Mouse (Mus musculus): ENCODE measurements around the gene Smarcc2. TPM values are rescaled to one million over a fixed set of nuclear protein-coding genes. Genes with fewer than 3 reads are reported as not detected.
"Not testable (repeated sequence)": the region's sequence is repeated elsewhere in the genome, so short reads cannot be mapped to it uniquely, and the experiment has no call there.

Gene Smarcc2
- total RNA-seq, 2 experiments from 2014 or later = 46.5 to 53.2 TPM

GRCm38 (mm10) chr10:128497134-128497737 lies 38.2 kb downstream of the Smarcc2 start:
- peak overlapping the region; percentile 46; the same call in 1 of the 2 replicates for H3K27ac ChIP-seq
- DNase-seq = no peak
- intact Hi-C loops (cut with DNase I) = loop anchor here (2.0 kb wide), 1 partner anchor 50 kb away; the partner anchor contains the start of gene Zc3h10
- no peak overlapping the region for H3K4me3 ChIP-seq
- TF ChIP-seq CTCF (IDR thresholded peaks at IDR 0.05) = no peak

- H3K27ac ChIP-seq = peak within 1 kb of the TSS; percentile 94
- intact Hi-C loops (cut with DNase I) = no loop called here
- DNase-seq = peak; percentile 97
- no peak for TF ChIP-seq CTCF (IDR thresholded peaks at IDR 0.05)
- peak within 1 kb of the TSS; percentile 82 for H3K4me3 ChIP-seq
Observed at GRCm38 (mm10) chr10:128498590-128498989, 39.5 kb downstream of the Smarcc2 start, which contains the start of gene Myl6b. TSS of gene Myl6b (minus strand) at chr10:128498685.

- peak; percentile 88 for DNase-seq
- intact Hi-C loops (cut with DNase I) = no loop called here
- no peak; the same call in 1 of the 2 replicates for TF ChIP-seq CTCF (IDR thresholded peaks at IDR 0.05)
Observed at GRCm38 (mm10) chr10:128499116-128499671, 40.1 kb downstream of the Smarcc2 start.

GRCm38 (mm10) chr10:128502341-128502740 lies 43.3 kb downstream of the Smarcc2 start:
- intact Hi-C loops (cut with DNase I) = loop anchor here (5.0 kb wide), 1 partner anchor 35 kb away; no protein-coding TSS in a partner anchor
- TF ChIP-seq CTCF (IDR thresholded peaks at IDR 0.05) = no peak
- Histone ChIP-seq H3K27ac (peak overlapping the region; percentile 88), H3K4me3 (peak overlapping the region; percentile 68)
- DNase-seq = peak; percentile 72

More at GRCm38 (mm10) chr10:128499116-128499671, 40.1 kb downstream of the Smarcc2 start:
- peak overlapping the region; percentile 82 for H3K4me3 ChIP-seq
- H3K27ac ChIP-seq = peak overlapping the region; percentile 94

GRCm38 (mm10) chr10:128503532-128503931 lies 44.5 kb downstream of the Smarcc2 start:
- Histone ChIP-seq H3K27ac (peak overlapping the region; percentile 88), H3K4me3 (peak overlapping the region; percentile 68)
- intact Hi-C loops (cut with DNase I) = loop anchor here (5.0 kb wide), 1 partner anchor 34 kb away; no protein-coding TSS in a partner anchor
- TF ChIP-seq CTCF (IDR thresholded peaks at IDR 0.05) = no peak
- DNase-seq = no peak

- TF ChIP-seq CTCF (IDR thresholded peaks at IDR 0.05) = no peak
- Histone ChIP-seq H3K27ac (peak overlapping the region; percentile 88), H3K4me3 (peak overlapping the region; percentile 68)
- intact Hi-C loops (cut with DNase I) = loop anchor here (5.0 kb wide), 1 partner anchor 33 kb away; no protein-coding TSS in a partner anchor
- no peak for DNase-seq
Observed at GRCm38 (mm10) chr10:128504012-128504411, 45.0 kb downstream of the Smarcc2 start.

GRCm38 (mm10) chr10:128504641-128505370 lies 45.8 kb downstream of the Smarcc2 start:
- TF ChIP-seq CTCF (IDR thresholded peaks at IDR 0.05) = no peak
- H3K27ac ChIP-seq = peak overlapping the region; percentile 88
- no peak for DNase-seq
- H3K4me3 ChIP-seq = peak overlapping the region; percentile 68
- intact Hi-C loops (cut with DNase I) = loop anchor here (5.0 kb wide), 1 partner anchor 32 kb away; no protein-coding TSS in a partner anchor

- Histone ChIP-seq H3K27ac (peak overlapping the region; percentile 88), H3K4me3 (peak overlapping the region; percentile 68; the same call in 1 of the 2 replicates)
- DNase-seq; intact Hi-C loops (cut with DNase I): not testable (repeated sequence)
Observed at GRCm38 (mm10) chr10:128505371-128505667, 46.3 kb downstream of the Smarcc2 start.

GRCm38 (mm10) chr10:128505974-128506373 lies 46.9 kb downstream of the Smarcc2 start:
- DNase-seq = no peak
- peak; percentile 4; the same call in 1 of the 2 replicates for TF ChIP-seq CTCF (IDR thresholded peaks at IDR 0.05)
- intact Hi-C loops (cut with DNase I) = no loop called here
- H3K27ac ChIP-seq = no peak overlapping the region
- H3K4me3 ChIP-seq = no peak overlapping the region

GRCm38 (mm10) chr10:128508260-128508659 lies 49.2 kb downstream of the Smarcc2 start:
- intact Hi-C loops (cut with DNase I) = loop anchor here (2.0 kb wide), 1 partner anchor 15 kb away; no protein-coding TSS in a partner anchor
- Histone ChIP-seq H3K4me3 (no peak overlapping the region), H3K27ac (peak overlapping the region; percentile 46; the same call in 1 of the 2 replicates)
- no peak for DNase-seq
- no peak for TF ChIP-seq CTCF (IDR thresholded peaks at IDR 0.05)

- Histone ChIP-seq H3K27ac (no peak overlapping the region), H3K4me3 (no peak overlapping the region)
- no peak for TF ChIP-seq CTCF (IDR thresholded peaks at IDR 0.05)
- DNase-seq = no peak
- intact Hi-C loops (cut with DNase I) = loop anchor here (2.0 kb wide), 1 partner anchor 14 kb away; no protein-coding TSS in a partner anchor
Observed at GRCm38 (mm10) chr10:128509203-128509602, 50.2 kb downstream of the Smarcc2 start.

GRCm38 (mm10) chr10:128509831-128510230 lies 50.8 kb downstream of the Smarcc2 start:
- no peak for DNase-seq
- TF ChIP-seq CTCF (IDR thresholded peaks at IDR 0.05) = no peak
- H3K27ac ChIP-seq = no peak overlapping the region
- intact Hi-C loops (cut with DNase I) = loop anchor here (2.0 kb wide), 1 partner anchor 13 kb away; no protein-coding TSS in a partner anchor
- H3K4me3 ChIP-seq = no peak overlapping the region
